Mouse (Mus musculus) CD4-positive helper T cell, adult 2 months (primary cell): ENCODE data around the gene Gm10974.

Experiments used
- DNase-seq: peaks from one replicate; pipeline ENCODE4 v3.0.0-alpha.2; 2012; ENCODE audit warnings: low read depth, missing footprints, low spot score

Gm10974 gene

GRCm38 (mm10) chr7:66358461-66358860 lies 7.2 kb upstream of the Gm10974 start:
- no peak for DNase-seq

DNA sequence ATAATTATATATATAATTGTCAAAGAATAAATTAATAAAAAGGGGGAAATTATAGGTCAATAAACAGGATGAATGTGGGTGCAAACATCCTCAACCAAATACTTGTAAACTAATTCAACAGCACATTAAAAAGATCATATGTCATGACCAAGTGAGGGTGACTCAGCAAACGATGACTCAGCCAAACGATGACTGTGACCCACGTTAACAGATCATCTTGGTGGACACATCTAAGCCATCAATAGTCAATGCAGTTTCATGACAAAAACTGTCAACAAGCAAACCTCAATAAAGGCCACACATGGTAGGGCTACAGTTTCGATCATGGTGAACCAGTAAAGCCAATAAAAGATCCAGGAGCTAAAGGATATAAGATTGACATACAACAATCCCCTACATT lies 6.7 kb upstream of the Gm10974 start:
- no peak for DNase-seq

DNA sequence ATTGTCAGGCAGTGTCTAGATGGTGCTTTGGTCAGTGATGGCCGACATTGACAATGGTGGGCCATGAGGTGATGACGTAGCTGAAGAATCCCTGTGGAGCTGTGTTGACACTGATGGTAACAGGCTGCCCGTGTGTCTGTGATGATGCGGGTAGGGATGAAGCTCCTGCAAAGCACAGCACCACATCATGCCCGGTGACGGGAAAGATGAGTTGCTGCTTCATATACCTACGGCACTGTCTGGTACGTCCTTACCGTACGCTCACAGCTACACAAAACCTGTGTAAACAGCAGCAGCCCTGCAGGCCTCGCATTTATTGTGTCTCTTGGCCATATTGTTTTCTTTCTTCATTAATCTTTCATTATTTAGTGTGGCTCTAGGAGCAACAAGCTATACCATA lies 1.2 kb upstream of the Gm10974 start:
- DNase-seq = no peak

GRCm38 (mm10) chr7:66365411-66365810 lies 294 bp upstream of the Gm10974 start:
- no peak for DNase-seq

- DNase-seq = no peak
Observed at GRCm38 (mm10) chr7:66369071-66369933, 3.6 kb downstream of the Gm10974 start.

GRCm38 (mm10) chr7:66369934-66370445 lies 4.3 kb downstream of the Gm10974 start:
- no peak for DNase-seq

GRCm38 (mm10) chr7:66370970-66371369 lies 5.3 kb downstream of the Gm10974 start:
- DNase-seq = no peak

GRCm38 (mm10) chr7:66373391-66373790 lies 7.7 kb downstream of the Gm10974 start:
- DNase-seq = no peak

DNA sequence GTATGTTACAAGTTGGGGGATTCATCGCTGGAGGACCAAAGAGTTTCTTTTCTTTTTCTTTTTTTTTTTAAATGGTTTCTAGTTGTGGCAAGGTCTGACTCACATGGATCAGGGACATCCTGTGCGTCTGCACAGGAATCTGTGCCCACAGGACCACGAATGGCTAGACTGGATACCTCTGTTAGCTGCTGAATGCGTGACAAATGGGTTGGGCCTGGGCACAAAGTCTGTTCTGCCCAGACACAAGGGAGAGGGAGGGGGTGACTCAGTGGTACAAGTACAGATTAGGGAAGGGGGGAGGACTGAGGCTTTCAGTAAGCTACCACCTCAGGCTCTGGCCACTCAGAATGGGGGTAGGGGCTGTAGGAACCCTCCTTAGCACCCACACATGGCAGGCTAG lies 10.0 kb downstream of the Gm10974 start:
- DNase-seq = no peak

GRCm38 (mm10) chr7:66376560-66376959 lies 10.9 kb downstream of the Gm10974 start:
- DNase-seq = no peak

DNA sequence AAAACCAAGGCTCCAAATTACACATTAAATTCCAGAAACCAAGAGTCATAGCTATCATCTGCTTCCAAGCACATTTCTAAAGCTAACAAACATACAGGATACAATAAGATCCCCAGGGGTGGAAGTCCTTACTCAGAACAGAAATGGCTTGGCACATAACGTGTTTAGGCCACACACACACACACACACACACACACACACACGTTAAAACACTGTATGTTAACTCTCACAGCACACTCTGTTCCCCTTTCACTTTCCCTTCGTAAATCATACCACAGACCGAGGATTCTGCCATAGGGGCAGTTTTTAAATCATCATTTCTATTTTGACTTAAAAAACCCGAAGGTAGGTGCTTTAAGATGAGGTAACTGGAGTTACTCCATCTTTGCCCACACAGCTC lies 18.5 kb downstream of the Gm10974 start:
- DNase-seq = peak; percentile 27

DNA sequence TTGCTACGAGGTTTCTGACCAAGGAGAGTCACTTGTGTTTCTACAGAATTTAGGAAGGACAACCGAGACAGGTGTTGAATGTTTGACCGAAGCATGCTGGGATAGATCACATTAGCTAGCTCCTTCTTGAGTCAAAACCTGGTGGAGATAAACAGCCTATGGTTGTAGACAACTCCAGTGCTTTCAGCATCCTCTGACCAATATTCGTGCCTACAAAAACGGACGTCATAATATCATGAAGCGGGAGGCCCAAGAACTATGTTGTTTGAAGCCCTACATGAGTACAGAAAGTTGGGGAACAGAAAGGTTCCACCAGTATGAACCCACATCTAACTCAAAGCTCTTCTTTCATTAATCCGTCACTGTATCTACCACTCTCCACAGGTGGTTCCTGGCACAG lies 19.2 kb downstream of the Gm10974 start:
- DNase-seq = no peak

GRCm38 (mm10) chr7:66385826-66386225 lies 20.1 kb downstream of the Gm10974 start:
- no peak for DNase-seq

DNA sequence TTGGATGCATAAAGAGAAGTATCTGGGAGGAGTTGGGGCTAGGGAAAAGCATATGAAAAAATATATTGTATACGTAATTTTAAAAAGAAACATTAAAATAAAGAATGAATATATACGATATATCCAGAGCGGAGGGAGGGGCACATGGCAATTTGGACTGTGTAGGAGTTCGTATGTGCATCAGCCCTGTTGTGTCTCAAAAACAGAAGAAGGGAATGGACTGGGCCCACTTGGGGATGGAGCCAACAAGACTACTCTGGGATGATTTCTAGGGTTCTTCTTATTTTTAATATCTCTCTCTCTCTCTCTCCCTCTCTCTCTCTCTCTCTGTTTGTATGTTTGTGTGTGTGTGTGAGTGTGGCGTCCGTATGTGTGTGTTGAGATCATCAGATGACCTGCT lies 20.7 kb downstream of the Gm10974 start:
- no peak for DNase-seq

- no peak for DNase-seq
Observed at GRCm38 (mm10) chr7:66387419-66387812, 21.7 kb downstream of the Gm10974 start.

DNA sequence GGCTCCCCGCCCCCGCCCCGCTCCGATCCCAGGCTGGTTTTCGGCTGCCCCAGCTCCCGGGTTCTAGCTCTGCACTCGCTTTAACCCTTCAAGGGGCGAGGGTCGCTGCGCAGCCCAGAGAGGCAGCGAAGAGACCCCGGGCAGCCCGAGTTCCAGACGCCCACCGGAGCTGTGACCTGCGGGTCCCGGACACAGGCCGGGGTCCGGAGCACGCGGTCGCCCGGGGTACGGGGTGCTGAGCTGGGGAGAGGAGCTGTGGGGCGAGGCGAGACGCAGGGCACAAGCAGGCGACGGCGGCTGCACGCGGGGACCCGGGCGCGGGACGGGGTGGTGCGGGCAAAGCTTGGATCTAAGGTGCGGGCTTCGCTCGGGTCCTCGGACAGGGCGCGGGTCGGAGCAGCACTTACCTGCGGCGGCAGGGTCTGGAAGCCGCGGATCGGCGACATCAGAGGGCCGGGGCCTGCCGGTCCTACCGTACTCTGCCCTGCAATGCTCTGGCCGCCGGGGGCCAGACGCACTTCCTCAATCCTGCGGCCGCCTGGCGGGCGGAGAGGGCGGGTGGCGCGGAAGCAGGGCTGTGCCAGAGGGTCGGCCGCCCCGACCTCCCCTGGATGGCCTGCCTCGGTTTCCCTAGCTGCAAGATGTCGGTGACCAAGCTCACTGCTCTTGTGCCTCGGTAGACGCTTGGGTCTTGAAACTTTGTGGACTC lies 22.3 kb downstream of the Gm10974 start, which contains the start of gene Lrrk1:
Lrrk1 (minus strand) TSS at position 538 of the 709 bp plus-strand sequence.
- peak; percentile 21 for DNase-seq

GRCm38 (mm10) chr7:66388621-66389532 lies 23.2 kb downstream of the Gm10974 start:
- DNase-seq = peak; percentile 58

- no peak for DNase-seq
Observed at GRCm38 (mm10) chr7:66397288-66397687, 31.6 kb downstream of the Gm10974 start.

GRCm38 (mm10) chr7:66401605-66402004 lies 35.9 kb downstream of the Gm10974 start:
- no peak for DNase-seq

- DNase-seq = no peak
Observed at GRCm38 (mm10) chr7:66402876-66403275, 37.2 kb downstream of the Gm10974 start.

- DNase-seq = no peak
Observed at GRCm38 (mm10) chr7:66404141-66404540, 38.4 kb downstream of the Gm10974 start.

- no peak for DNase-seq
Observed at GRCm38 (mm10) chr7:66404802-66405201, 39.1 kb downstream of the Gm10974 start.
